Mouse (Mus musculus) MEL (cell line): ENCODE data around the gene Coro1a. TPM values are rescaled to one million over a fixed set of nuclear protein-coding genes. Genes with fewer than 3 reads are reported as not detected.
A peak's percentile ranks its signal among the peaks of the same experiment; 100 is the strongest.

Experiments used
- DNase-seq: peaks from one replicate; pipeline ENCODE4 v3.0.0; 2011; ENCODE audit warnings: low read depth, low spot score
- H3K27ac ChIP-seq: 2 replicates; pipeline ENCODE4 v1.5.1; 2012; ENCODE audit warnings: low read depth, mild to moderate bottlenecking, control low read depth, low read length, moderate library complexity; ENCODE audit not compliant: control insufficient read depth
- H3K27me3 ChIP-seq, 2 experiments: fragments of 150-350 bp in 1 of 2; sonication (generic) in 1 of 2; 2 replicates each; pipeline ENCODE4 v1.6.1; 2012; ENCODE audit warnings: low read length in 2 of 2, mild to moderate bottlenecking in 2 of 2, improper control_type of control experiment in 1 of 2, moderate library complexity in 1 of 2; ENCODE audit not compliant: insufficient read depth in 2 of 2, control insufficient read depth in 1 of 2
- H3K36me3 ChIP-seq, 2 experiments: 2 replicates each; pipeline ENCODE4 v1.6.1; 2012 to 2014; ENCODE audit warnings: low read length in 2 of 2, improper control_type of control experiment in 1 of 2, inconsistent platforms in 1 of 2, mild to moderate bottlenecking in 1 of 2; ENCODE audit not compliant: insufficient read depth in 2 of 2, control insufficient read depth in 1 of 2
- H3K4me1 ChIP-seq, 2 experiments: fragments of 150-350 bp in 1 of 2; sonication (generic) in 1 of 2; 2 replicates each; pipeline ENCODE4 v1.6.1; 2012; ENCODE audit warnings: low read length in 2 of 2, improper control_type of control experiment in 1 of 2, mild to moderate bottlenecking in 1 of 2; ENCODE audit not compliant: insufficient read depth in 2 of 2, control insufficient read depth in 1 of 2
- H3K4me3 ChIP-seq, 2 experiments: fragments of 150-350 bp in 1 of 2; sonication (generic) in 1 of 2; 2 replicates each; pipeline ENCODE4 v1.5.1; 2012; ENCODE audit warnings: low read depth in 2 of 2, low read length in 2 of 2, mild to moderate bottlenecking in 2 of 2, moderate library complexity in 2 of 2, control low read depth in 1 of 2, improper control_type of control experiment in 1 of 2; ENCODE audit not compliant: control insufficient read depth in 1 of 2, insufficient read depth in 1 of 2
- H3K79me2 ChIP-seq: 2 replicates; pipeline ENCODE4 v1.6.1; 2012; ENCODE audit warnings: mild to moderate bottlenecking, low read length, moderate library complexity; ENCODE audit not compliant: control insufficient read depth, poor library complexity, insufficient read depth
- H3K9ac ChIP-seq: 2 replicates; pipeline ENCODE4 v1.6.1; 2012; ENCODE audit warnings: low read depth, mild to moderate bottlenecking, control low read depth, low read length, moderate library complexity; ENCODE audit not compliant: control insufficient read depth, poor library complexity, severe bottlenecking
- H3K9me3 ChIP-seq: fragments of 150-350 bp; sonication (generic); replicated peaks from 2 replicates; pipeline ENCODE4 v1.6.1; 2012; ENCODE audit warnings: mild to moderate bottlenecking, low read length, improper control_type of control experiment, moderate library complexity; ENCODE audit not compliant: insufficient read depth
- CHD1 ChIP-seq: IDR thresholded peaks from 2 replicates; pipeline ENCODE4 v1.6.1; 2012; ENCODE audit warnings: low read depth, mild to moderate bottlenecking, inconsistent platforms, low read length, improper control_type of control experiment
- CTCF ChIP-seq, 3 experiments: IDR thresholded peaks in 2 of 3; conservative IDR thresholded peaks in 1 of 3; 2 replicates each; pipeline ENCODE4 v1.5.1; 2011 to 2012; ENCODE audit warnings: low read length in 3 of 3, low read depth in 2 of 3, mild to moderate bottlenecking in 2 of 3, improper control_type of control experiment in 1 of 3, inconsistent platforms in 1 of 3, mixed read lengths in 1 of 3, moderate library complexity in 1 of 3; ENCODE audit not compliant: control insufficient read depth in 1 of 3, insufficient read depth in 1 of 3, poor library complexity in 1 of 3, severe bottlenecking in 1 of 3
- GATA1 ChIP-seq: IDR thresholded peaks from 2 replicates; pipeline ENCODE4 v1.6.1; 2011; ENCODE audit warnings: low read depth, low read length, improper control_type of control experiment
- HCFC1 ChIP-seq: IDR thresholded peaks from 2 replicates; pipeline ENCODE4 v1.6.1; 2012; ENCODE audit warnings: low read depth, mild to moderate bottlenecking, inconsistent platforms, low read length, improper control_type of control experiment, moderate library complexity
- MAFK ChIP-seq: IDR thresholded peaks from 2 replicates; pipeline ENCODE4 v1.6.1; 2011; ENCODE audit warnings: low read depth, mild to moderate bottlenecking, low read length, improper control_type of control experiment, borderline replicate concordance
- MAX ChIP-seq: IDR thresholded peaks from 2 replicates; pipeline ENCODE4 v1.6.1; 2011; ENCODE audit warnings: low read length, improper control_type of control experiment
- MAZ ChIP-seq: IDR thresholded peaks from 2 replicates; pipeline ENCODE4 v1.6.1; 2012; ENCODE audit warnings: low read depth, mild to moderate bottlenecking, inconsistent platforms, low read length, improper control_type of control experiment
- MEF2A ChIP-seq: IDR thresholded peaks from 2 replicates; pipeline ENCODE4 v1.6.1; 2014; ENCODE audit warnings: low read depth, mild to moderate bottlenecking, inconsistent platforms, low read length, improper control_type of control experiment; ENCODE audit not compliant: poor library complexity, insufficient replicate concordance, severe bottlenecking; ENCODE audit errors: extremely low read depth
- MYC ChIP-seq: IDR thresholded peaks from 2 replicates; pipeline ENCODE4 v1.6.1; 2011; ENCODE audit warnings: low read depth, mild to moderate bottlenecking, low read length, improper control_type of control experiment, moderate library complexity
- NRF1 ChIP-seq: IDR thresholded peaks from 2 replicates; pipeline ENCODE4 v1.6.1; 2014; ENCODE audit warnings: low read depth, mild to moderate bottlenecking, inconsistent platforms, low read length, improper control_type of control experiment, moderate library complexity; ENCODE audit not compliant: poor library complexity, insufficient read depth, severe bottlenecking
- POLR2A ChIP-seq, 2 experiments: IDR thresholded peaks; 2 replicates each; pipeline ENCODE4 v1.6.1; 2011 to 2012; ENCODE audit warnings: low read length in 2 of 2, mild to moderate bottlenecking in 2 of 2, control low read depth in 1 of 2, improper control_type of control experiment in 1 of 2, low read depth in 1 of 2, moderate library complexity in 1 of 2; ENCODE audit not compliant: control insufficient read depth in 1 of 2, insufficient read depth in 1 of 2, poor library complexity in 1 of 2
- POLR2AphosphoS2 ChIP-seq: IDR thresholded peaks from 2 replicates; pipeline ENCODE4 v1.6.1; 2011; ENCODE audit warnings: low read length, improper control_type of control experiment
- POLR2AphosphoS5 ChIP-seq: IDR thresholded peaks from 2 replicates; pipeline ENCODE4 v1.6.1; 2012; ENCODE audit warnings: low read depth, borderline replicate concordance, mild to moderate bottlenecking, inconsistent platforms, low read length, moderate library complexity, mixed read lengths
- RCOR1 ChIP-seq: IDR thresholded peaks from 2 replicates; pipeline ENCODE4 v1.6.1; 2012; ENCODE audit warnings: low read depth, mild to moderate bottlenecking, inconsistent platforms, low read length, improper control_type of control experiment
- SIN3A ChIP-seq: IDR thresholded peaks from 2 replicates; pipeline ENCODE4 v1.6.1; 2012; ENCODE audit warnings: low read length, improper control_type of control experiment, inconsistent platforms
- SMC3 ChIP-seq: IDR thresholded peaks from 2 replicates; pipeline ENCODE4 v1.6.1; 2011; ENCODE audit warnings: low read depth, low read length, improper control_type of control experiment
- TAL1 ChIP-seq: IDR thresholded peaks from 2 replicates; pipeline ENCODE4 v1.6.1; 2012; ENCODE audit warnings: mild to moderate bottlenecking, inconsistent platforms, low read length, moderate library complexity, mixed read lengths
- TBP ChIP-seq: IDR thresholded peaks from 2 replicates; pipeline ENCODE4 v1.8.0; 2011; ENCODE audit warnings: low read depth, low read length, improper control_type of control experiment
- TCF12 ChIP-seq: IDR thresholded peaks from 2 replicates; pipeline ENCODE4 v1.6.1; 2014; ENCODE audit warnings: low read depth, mild to moderate bottlenecking, inconsistent platforms, low read length, improper control_type of control experiment, moderate library complexity
- USF1 ChIP-seq: IDR thresholded peaks from 2 replicates; pipeline ENCODE4 v1.6.1; 2014; ENCODE audit warnings: low read depth, mild to moderate bottlenecking, inconsistent platforms, low read length, improper control_type of control experiment, moderate library complexity
- ZMIZ1 ChIP-seq: IDR thresholded peaks from 2 replicates; pipeline ENCODE4 v1.6.1; 2012; ENCODE audit warnings: low read depth, mild to moderate bottlenecking, inconsistent platforms, low read length, improper control_type of control experiment, moderate library complexity
- ZNF384 ChIP-seq: IDR thresholded peaks from 2 replicates; pipeline ENCODE4 v1.6.1; 2012; ENCODE audit warnings: low read depth, mild to moderate bottlenecking, inconsistent platforms, low read length, improper control_type of control experiment
- polyA plus RNA-seq, 2 experiments: library from polyadenylated mRNA; stranded (reverse) in 1 of 2; unstranded in 1 of 2; fragments of >175 nt in 1 of 2; fragments of >200 nt in 1 of 2; gene quantifications; 2 replicates each; pipeline versions ENCODE4 v1.2.1 to v1.2.4; 2012; ENCODE audit warnings: low replicate concordance in 2 of 2, low read depth in 1 of 2; ENCODE audit not compliant: insufficient read length in 2 of 2, insufficient read depth in 1 of 2, missing spikeins in 1 of 2
- total RNA-seq: library from RNA; depleted of rRNA; stranded (reverse); fragments of 300-350 nt; gene quantifications from 2 replicates; pipeline ENCODE4 v1.2.3, GENCODE M21; 2012

Gene Coro1a
- total and polyA plus RNA-seq, 3 experiments = 195 to 204 TPM; not detected in 1

DNA sequence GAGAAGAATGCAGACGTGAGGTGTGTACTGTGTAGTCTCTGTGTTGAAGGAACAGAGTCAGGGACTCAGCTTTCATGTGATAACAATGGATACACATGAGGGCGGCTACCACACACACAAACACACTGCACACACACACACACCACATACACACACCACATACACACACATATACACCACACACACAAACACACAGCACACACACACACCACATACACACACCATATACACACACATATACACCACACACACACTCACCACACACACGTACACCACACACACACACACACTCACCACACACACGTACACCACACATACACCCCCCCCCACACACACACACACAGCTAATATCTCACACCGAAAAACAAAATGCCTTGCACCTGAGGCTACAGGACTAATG lies 33.9 kb upstream of the Coro1a start:
- Histone ChIP-seq H3K27ac (no peak overlapping the region), H3K9ac (no peak overlapping the region), H3K79me2 (no peaks in the 10 kb centered on the region), H3K4me3 (no peak overlapping the region), H3K27me3 (no peaks in the 10 kb centered on the region; a peak in 1 of 4 replicates), H3K4me1 (no peaks in the 10 kb centered on the region), H3K36me3 (no peaks in the 10 kb centered on the region), H3K9me3 (no peaks in the 10 kb centered on the region)
- no peak for DNase-seq
- TF ChIP-seq ZNF384 (no peak), SIN3A (no peak), MAX (no peak), MAFK (no peak), RCOR1 (no peak), POLR2AphosphoS5 (peak; percentile 30; the same call in 1 of the 2 replicates)

DNA sequence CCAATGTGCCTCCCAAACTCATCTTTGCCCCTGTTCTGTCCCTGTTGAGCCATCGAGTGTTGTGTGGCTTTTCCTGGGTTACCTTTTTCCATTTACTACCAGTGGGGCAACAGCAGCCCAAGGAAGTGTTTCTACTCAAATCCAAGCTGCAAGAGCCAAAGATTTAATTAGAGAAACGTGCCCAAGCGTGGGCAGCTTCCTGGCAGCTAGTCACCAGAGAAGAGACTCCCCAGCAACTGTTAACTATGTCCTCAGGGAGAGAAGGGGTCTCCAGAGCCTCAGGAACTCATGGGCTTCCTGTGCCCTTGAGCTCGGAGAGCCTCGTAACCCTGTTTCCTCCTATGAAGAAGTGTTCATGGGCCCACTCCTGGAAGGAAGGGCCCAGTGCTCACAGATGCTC lies 33.4 kb upstream of the Coro1a start:
- no peaks in the 10 kb centered on the region for H3K4me1 ChIP-seq
- no peak overlapping the region for H3K4me3 ChIP-seq
- H3K9ac ChIP-seq = no peak overlapping the region
- no peak for TF ChIP-seq TBP
- no peak for TF ChIP-seq ZMIZ1
- no peak for TF ChIP-seq MAX
- TF ChIP-seq USF1 = no peak
- TF ChIP-seq MEF2A = no peak
- TF ChIP-seq TCF12 = no peak
- TF ChIP-seq POLR2AphosphoS2 = no peak
- TF ChIP-seq CHD1 = no peak
- no peak for TF ChIP-seq POLR2A (IDR thresholded peaks at IDR 0.05; ENCODE audit: control insufficient read depth in 1 of 2, insufficient read depth in 1 of 2, low read depth in 1 of 2, low read length in 2 of 2, poor library complexity in 1 of 2)
- no peak for TF ChIP-seq SMC3
- no peak for TF ChIP-seq GATA1
- TF ChIP-seq CTCF (IDR thresholded peaks at IDR 0.05 in 2 of 3, conservative IDR thresholded peaks at IDR 0.05 in 1 of 3; ENCODE audit: control insufficient read depth in 1 of 3, insufficient read depth in 1 of 3, low read depth in 2 of 3, low read length in 3 of 3, poor library complexity in 1 of 3, severe bottlenecking in 1 of 3) = no peak
- TF ChIP-seq TAL1 = no peak
- TF ChIP-seq MYC = no peak
- TF ChIP-seq ZNF384 = no peak
- no peak for TF ChIP-seq NRF1
- TF ChIP-seq MAZ = no peak
- TF ChIP-seq HCFC1 = no peak
- TF ChIP-seq RCOR1 = no peak
- no peak for DNase-seq
- H3K79me2 ChIP-seq = no peaks in the 10 kb centered on the region
- no peaks in the 10 kb centered on the region; a peak in 1 of 4 replicates for H3K27me3 ChIP-seq
- H3K27ac ChIP-seq = no peak overlapping the region
- no peaks in the 10 kb centered on the region for H3K9me3 ChIP-seq
- no peaks in the 10 kb centered on the region for H3K36me3 ChIP-seq
